Mouse (Mus musculus): ENCODE results near the gene Aven. TPM values are rescaled to one million over a fixed set of nuclear protein-coding genes. Genes with fewer than 3 reads are reported as not detected.

The Aven gene
- polyA plus RNA-seq, 1 experiment from 2014 or later, result 8.1 TPM

DNA sequence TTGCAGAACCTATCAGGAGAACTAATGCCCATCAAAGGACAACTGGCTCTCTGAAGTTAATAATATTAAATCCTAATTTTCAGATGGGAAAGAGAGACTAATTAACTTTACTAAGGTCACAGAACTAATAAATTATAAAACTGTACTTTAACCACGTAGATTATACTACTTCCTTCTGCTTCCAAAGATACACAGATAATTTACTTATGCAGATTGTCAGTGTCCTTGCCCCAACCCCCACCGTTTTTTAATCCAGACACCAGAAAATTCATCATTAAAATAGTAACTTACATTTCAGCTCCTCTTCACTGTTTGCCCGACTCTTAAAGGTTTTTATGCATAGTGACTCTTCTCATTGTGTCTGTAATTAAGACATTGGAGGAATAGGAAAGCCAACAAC, 103.0 kb downstream of the Aven start:
- H3K27ac ChIP-seq (replicated peaks), result no peak overlapping the region
- no peaks in the 10 kb centered on the region for H3K27me3 ChIP-seq (replicated peaks; ENCODE audit: low read depth, poor library complexity, severe bottlenecking)
- no peak for DNase-seq (ENCODE audit: low spot score)
- no peak overlapping the region for H3K4me3 ChIP-seq
- H3K9me3 ChIP-seq, result no peaks in the 10 kb centered on the region
- WGBS, result 86% methylated on average over 3 of the region's 3 CpGs
- H3K4me1 ChIP-seq, result no peaks in the 10 kb centered on the region
- no peaks in the 10 kb centered on the region for H3K36me3 ChIP-seq (replicated peaks)

DNA sequence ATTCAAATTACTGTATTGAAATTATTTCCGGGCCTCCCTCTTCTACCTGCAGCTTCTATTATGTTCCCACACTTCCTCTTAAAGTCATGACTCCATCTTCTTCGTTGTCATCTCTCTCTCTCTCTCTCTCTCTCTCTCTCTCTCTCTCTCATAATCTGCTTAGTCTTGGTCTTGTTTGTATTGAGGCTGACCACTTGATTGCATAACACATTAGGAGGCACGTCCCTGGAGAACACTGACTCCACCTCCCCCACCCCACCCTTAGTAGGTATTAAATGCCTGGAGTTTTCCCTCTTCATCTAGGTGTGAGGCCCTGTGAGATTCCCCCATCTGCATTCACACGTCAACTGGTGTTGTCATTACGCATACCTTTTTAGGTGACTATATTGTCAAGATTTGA, 103.7 kb downstream of the Aven start:
- 79% methylated on average over 5 of the region's 5 CpGs for WGBS
- no peaks in the 10 kb centered on the region for H3K36me3 ChIP-seq (replicated peaks)
- H3K27ac ChIP-seq (replicated peaks), result no peak overlapping the region
- H3K4me1 ChIP-seq, result no peaks in the 10 kb centered on the region
- no peaks in the 10 kb centered on the region for H3K9me3 ChIP-seq
- H3K27me3 ChIP-seq (replicated peaks; ENCODE audit: low read depth, poor library complexity, severe bottlenecking), result no peaks in the 10 kb centered on the region
- H3K4me3 ChIP-seq, result no peak overlapping the region
- DNase-seq (ENCODE audit: low spot score), result no peak

- DNase-seq (ENCODE audit: low spot score), result no peak
- no peaks in the 10 kb centered on the region for H3K9me3 ChIP-seq
- H3K36me3 ChIP-seq (replicated peaks), result no peaks in the 10 kb centered on the region
- H3K27ac ChIP-seq (replicated peaks), result no peak overlapping the region
- WGBS, result 90% methylated on average over 1 of the region's 1 CpGs
- H3K4me1 ChIP-seq, result no peaks in the 10 kb centered on the region
- no peaks in the 10 kb centered on the region for H3K27me3 ChIP-seq (replicated peaks; ENCODE audit: low read depth, poor library complexity, severe bottlenecking)
- no peak overlapping the region for H3K4me3 ChIP-seq
These were observed 104.3 kb downstream of the Aven start for GRCm38 (mm10) chr2:112597064-112597463.

DNA sequence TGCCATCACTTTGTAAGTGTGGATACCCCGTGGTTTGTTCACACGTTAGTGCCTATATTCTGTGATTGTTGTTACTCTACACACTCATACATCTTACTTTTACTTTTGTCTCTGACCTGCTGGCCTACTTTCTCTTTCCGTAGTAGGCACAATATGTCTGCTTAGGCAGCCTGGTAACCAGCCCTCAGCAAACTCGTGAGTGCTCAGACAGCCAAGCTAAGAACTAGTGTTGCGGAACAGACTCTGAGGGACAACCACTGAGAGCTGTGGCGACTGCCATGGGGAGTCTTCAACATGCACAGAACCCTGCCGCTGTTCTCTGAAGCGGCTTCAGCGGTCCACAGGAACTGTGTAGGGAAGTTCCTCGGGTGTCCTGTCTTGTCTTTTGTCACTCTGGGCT, 107.5 kb downstream of the Aven start:
- DNase-seq (ENCODE audit: low spot score), result no peak
- 57% methylated on average over 10 of the region's 10 CpGs for WGBS
- H3K4me1 ChIP-seq, result no peaks in the 10 kb centered on the region
- H3K36me3 ChIP-seq (replicated peaks), result no peaks in the 10 kb centered on the region
- H3K27ac ChIP-seq (replicated peaks), result no peak overlapping the region
- no peaks in the 10 kb centered on the region for H3K9me3 ChIP-seq
- no peaks in the 10 kb centered on the region for H3K27me3 ChIP-seq (replicated peaks; ENCODE audit: low read depth, poor library complexity, severe bottlenecking)
- no peak overlapping the region for H3K4me3 ChIP-seq

DNA sequence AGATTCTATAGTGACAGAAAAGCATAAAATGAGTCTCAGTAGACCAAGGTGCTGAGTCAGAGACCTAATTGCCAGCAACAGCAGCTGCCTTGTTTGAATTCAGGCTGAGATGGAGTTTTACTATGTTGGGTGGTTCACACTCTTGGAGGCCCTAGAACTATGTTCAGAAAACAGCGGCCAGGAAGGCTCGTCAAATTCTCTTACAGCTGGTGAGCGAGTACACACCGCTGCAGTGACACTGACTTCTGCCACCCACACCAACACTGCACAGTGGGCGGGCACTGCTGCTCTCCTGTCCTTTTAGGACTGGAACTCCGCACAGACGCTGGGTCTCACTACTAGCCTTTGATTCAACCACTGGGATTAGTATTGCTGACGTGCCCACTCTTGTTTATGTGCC, 109.7 kb downstream of the Aven start:
- no peaks in the 10 kb centered on the region for H3K36me3 ChIP-seq (replicated peaks)
- 77% methylated on average over 8 of the region's 8 CpGs for WGBS
- H3K9me3 ChIP-seq, result no peaks in the 10 kb centered on the region
- H3K27me3 ChIP-seq (replicated peaks; ENCODE audit: low read depth, poor library complexity, severe bottlenecking), result no peaks in the 10 kb centered on the region
- no peaks in the 10 kb centered on the region for H3K4me1 ChIP-seq
- no peak overlapping the region for H3K27ac ChIP-seq (replicated peaks)
- H3K4me3 ChIP-seq, result no peak overlapping the region
- DNase-seq (ENCODE audit: low spot score), result no peak

GRCm38 (mm10) chr2:112606536-112606935, 113.8 kb downstream of the Aven start:
- no peaks in the 10 kb centered on the region for H3K27me3 ChIP-seq (replicated peaks; ENCODE audit: low read depth, poor library complexity, severe bottlenecking)
- H3K4me1 ChIP-seq, result no peaks in the 10 kb centered on the region
- H3K36me3 ChIP-seq (replicated peaks), result no peaks in the 10 kb centered on the region
- H3K27ac ChIP-seq (replicated peaks), result no peak overlapping the region
- no peaks in the 10 kb centered on the region; the same call in 1 of the 2 replicates for H3K9me3 ChIP-seq
- DNase-seq (ENCODE audit: low spot score), result no peak
- no peak overlapping the region for H3K4me3 ChIP-seq
- 88% methylated on average over 3 of the region's 3 CpGs for WGBS

DNA sequence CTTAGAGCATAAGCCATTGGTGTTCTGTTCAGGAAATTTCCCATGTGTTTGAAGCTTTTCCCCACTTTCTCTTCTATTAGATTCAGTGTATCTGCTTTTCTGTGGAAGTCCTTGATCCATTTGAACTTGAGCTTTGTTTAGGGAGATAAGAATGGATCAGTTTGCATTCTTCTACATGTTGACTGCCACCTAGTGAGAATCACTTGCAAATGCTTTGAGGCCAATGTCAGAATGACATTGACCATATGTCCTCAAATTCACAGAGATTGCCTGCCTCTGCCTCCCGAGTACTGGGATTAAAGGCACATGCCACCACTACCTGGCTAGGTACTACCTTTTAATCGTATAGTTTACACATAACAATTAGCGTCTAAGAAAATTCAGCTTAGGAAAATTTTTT, 119.9 kb downstream of the Aven start:
- Histone ChIP-seq H3K27ac (replicated peaks) (no peak overlapping the region), H3K27me3 (replicated peaks; ENCODE audit: low read depth, poor library complexity, severe bottlenecking) (no peaks in the 10 kb centered on the region), H3K4me1 (no peaks in the 10 kb centered on the region), H3K4me3 (no peak overlapping the region), H3K36me3 (replicated peaks) (no peaks in the 10 kb centered on the region), H3K9me3 (no peaks in the 10 kb centered on the region; the same call in 1 of the 2 replicates)
- 83% methylated on average over 3 of the region's 3 CpGs for WGBS
- DNase-seq (ENCODE audit: low spot score), result no peak

GRCm38 (mm10) chr2:112614375-112614774, 121.6 kb downstream of the Aven start:
- no peak overlapping the region for H3K4me3 ChIP-seq
- no peaks in the 10 kb centered on the region; the same call in 1 of the 2 replicates for H3K9me3 ChIP-seq
- no peaks in the 10 kb centered on the region for H3K36me3 ChIP-seq (replicated peaks)
- no peak for DNase-seq (ENCODE audit: low spot score)
- 91% methylated on average over 7 of the region's 7 CpGs for WGBS
- H3K4me1 ChIP-seq, result no peaks in the 10 kb centered on the region
- H3K27ac ChIP-seq (replicated peaks), result no peak overlapping the region
- no peaks in the 10 kb centered on the region for H3K27me3 ChIP-seq (replicated peaks; ENCODE audit: low read depth, poor library complexity, severe bottlenecking)

GRCm38 (mm10) chr2:112617206-112617605, 124.4 kb downstream of the Aven start:
- Histone ChIP-seq H3K4me3 (no peak overlapping the region), H3K4me1 (no peaks in the 10 kb centered on the region), H3K27ac (replicated peaks) (no peak overlapping the region), H3K27me3 (replicated peaks; ENCODE audit: low read depth, poor library complexity, severe bottlenecking) (no peaks in the 10 kb centered on the region), H3K9me3 (no peaks in the 10 kb centered on the region), H3K36me3 (replicated peaks) (no peaks in the 10 kb centered on the region)
- 27% methylated on average over 3 of the region's 3 CpGs for WGBS
- DNase-seq (ENCODE audit: low spot score), result no peak

DNA sequence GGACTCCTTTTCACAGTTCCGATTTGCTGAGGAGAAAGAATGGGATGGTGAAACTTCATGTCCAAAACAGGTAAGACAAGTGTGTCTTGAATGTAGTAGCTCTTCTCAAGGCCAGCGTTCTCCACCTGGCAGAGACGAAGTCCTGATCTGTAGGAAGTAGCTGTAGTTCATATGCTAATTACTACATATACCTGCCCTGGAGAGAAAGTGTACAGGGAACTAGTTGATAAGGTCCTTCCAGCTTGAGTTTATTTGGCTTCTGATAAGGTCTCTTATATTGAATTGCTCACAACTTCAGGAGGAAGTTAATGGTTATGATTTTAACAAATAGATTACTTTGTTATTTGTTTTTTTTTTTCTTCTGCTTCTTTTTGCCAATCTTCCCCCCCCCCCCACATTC, 132.4 kb downstream of the Aven start:
- 84% methylated on average over 3 of the region's 3 CpGs for WGBS

DNA sequence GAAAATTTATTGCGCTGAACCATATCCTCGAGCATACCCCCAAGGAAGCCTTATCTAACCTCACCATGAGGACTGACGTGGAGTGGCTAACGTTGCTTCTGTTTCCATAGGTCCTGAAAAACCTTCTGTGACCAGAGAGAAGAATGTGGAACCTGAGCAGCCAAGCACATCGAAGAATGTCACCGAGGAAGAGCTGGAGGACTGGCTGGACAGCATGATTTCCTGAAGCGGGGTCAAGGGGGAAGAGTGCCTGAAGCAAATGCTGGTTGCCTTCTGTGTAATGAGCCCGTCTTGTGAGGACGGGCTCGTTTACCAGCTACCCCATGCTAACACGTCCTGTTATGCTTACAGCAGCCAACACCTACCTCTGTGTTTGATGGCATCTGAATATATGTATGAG, 137.9 kb downstream of the Aven start:
- DNase-seq (ENCODE audit: low spot score), result no peak
- Histone ChIP-seq H3K9me3 (no peaks in the 10 kb centered on the region), H3K4me3 (no peak overlapping the region), H3K36me3 (replicated peaks) (peaks cover 5% of the 10 kb centered on the region; the same call in 1 of the 2 replicates), H3K27me3 (replicated peaks; ENCODE audit: low read depth, poor library complexity, severe bottlenecking) (no peaks in the 10 kb centered on the region), H3K4me1 (no peaks in the 10 kb centered on the region), H3K27ac (replicated peaks) (no peak overlapping the region)
- 71% methylated on average over 11 of the region's 11 CpGs for WGBS

More for the DNA sequence above, 132.4 kb downstream of the Aven start:
- DNase-seq (ENCODE audit: low spot score), result no peak
- no peaks in the 10 kb centered on the region for H3K9me3 ChIP-seq
- H3K4me1 ChIP-seq, result no peaks in the 10 kb centered on the region
- H3K36me3 ChIP-seq (replicated peaks), result no peaks in the 10 kb centered on the region
- no peaks in the 10 kb centered on the region for H3K27me3 ChIP-seq (replicated peaks; ENCODE audit: low read depth, poor library complexity, severe bottlenecking)
- no peak overlapping the region for H3K4me3 ChIP-seq
- no peak overlapping the region for H3K27ac ChIP-seq (replicated peaks)

- H3K27me3 ChIP-seq (replicated peaks; ENCODE audit: low read depth, poor library complexity, severe bottlenecking), result no peaks in the 10 kb centered on the region
- peaks cover 5% of the 10 kb centered on the region; the same call in 1 of the 2 replicates for H3K36me3 ChIP-seq (replicated peaks)
- DNase-seq (ENCODE audit: low spot score), result no peak
- H3K4me3 ChIP-seq, result no peak overlapping the region
- no peak overlapping the region for H3K27ac ChIP-seq (replicated peaks)
- no peaks in the 10 kb centered on the region for H3K4me1 ChIP-seq
- H3K9me3 ChIP-seq, result no peaks in the 10 kb centered on the region
- 87% methylated on average over 9 of the region's 9 CpGs for WGBS
These were observed 139.8 kb downstream of the Aven start for GRCm38 (mm10) chr2:112632536-112632935.

DNA sequence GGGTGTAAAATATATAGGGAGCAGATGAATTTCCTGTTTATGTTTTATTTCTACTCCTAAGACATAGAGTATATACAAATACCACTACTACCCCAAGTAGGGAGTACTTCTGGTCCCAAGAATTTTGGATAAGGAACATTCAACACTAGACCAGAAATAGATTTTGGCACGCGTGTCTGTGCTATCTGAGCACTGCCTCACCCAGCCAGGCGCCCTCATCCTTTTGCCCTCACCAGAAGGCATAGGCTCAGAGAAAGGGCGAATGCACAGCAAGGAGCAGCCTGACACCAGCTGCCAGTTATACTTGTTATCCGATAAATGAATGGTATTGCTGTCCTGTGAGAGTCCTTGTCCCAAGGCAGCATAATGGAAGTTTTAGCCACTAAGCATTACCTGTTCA, 144.4 kb downstream of the Aven start:
- H3K27ac ChIP-seq (replicated peaks), result no peak overlapping the region
- H3K9me3 ChIP-seq, result no peaks in the 10 kb centered on the region
- H3K4me3 ChIP-seq, result no peak overlapping the region
- no peak for DNase-seq (ENCODE audit: low spot score)
- no peaks in the 10 kb centered on the region for H3K4me1 ChIP-seq
- 94% methylated on average over 5 of the region's 5 CpGs for WGBS
- H3K36me3 ChIP-seq (replicated peaks), result no peaks in the 10 kb centered on the region
- no peaks in the 10 kb centered on the region for H3K27me3 ChIP-seq (replicated peaks; ENCODE audit: low read depth, poor library complexity, severe bottlenecking)

DNA sequence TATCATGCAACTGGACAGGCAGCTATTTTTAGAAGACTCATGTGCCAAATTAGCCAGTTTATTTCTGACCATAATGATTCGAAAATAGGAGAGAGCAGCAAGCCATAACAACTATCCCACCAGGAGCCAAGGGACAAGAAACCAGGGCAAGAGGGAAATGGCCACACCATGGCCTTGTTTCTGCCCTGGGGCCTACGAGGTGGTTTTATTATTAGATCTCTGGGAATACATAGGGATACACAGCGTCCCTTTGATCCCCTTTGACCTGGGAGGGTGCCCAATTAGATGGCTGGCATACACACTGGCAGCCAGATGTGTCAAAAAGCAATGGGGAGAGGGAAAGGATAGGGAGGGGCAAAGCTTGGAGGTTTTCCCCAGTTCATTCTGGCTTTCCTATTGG, 161.1 kb downstream of the Aven start:
- WGBS, result 76% methylated on average over 3 of the region's 3 CpGs
- Histone ChIP-seq H3K4me3 (no peak overlapping the region), H3K27me3 (replicated peaks; ENCODE audit: low read depth, poor library complexity, severe bottlenecking) (no peaks in the 10 kb centered on the region), H3K4me1 (no peaks in the 10 kb centered on the region), H3K9me3 (no peaks in the 10 kb centered on the region), H3K36me3 (replicated peaks) (no peaks in the 10 kb centered on the region), H3K27ac (replicated peaks) (no peak overlapping the region)
- DNase-seq (ENCODE audit: low spot score), result no peak

Data from embryonic facial prominence, embryonic 10.5 days (tissue).